Mouse (Mus musculus) heart, embryonic 11.5 days (tissue): ENCODE results near the gene Gm12185. TPM values are rescaled to one million over a fixed set of nuclear protein-coding genes. Genes with fewer than 3 reads are reported as not detected.
"Not testable (repeated sequence)": the region's sequence is repeated elsewhere in the genome, so short reads cannot be mapped to it uniquely, and the experiment has no call there.

Experiments used
- ATAC-seq: fragments of 200-750 bp; cut with Nextera tagmentation; replicated peaks from 2 replicates; pipeline ENCODE4 v1.8.0; 2017; ENCODE audit warnings: moderate library complexity; ENCODE audit not compliant: insufficient number of reproducible peaks, low FRiP score, low TSS enrichment
- H3K27ac ChIP-seq: fragments of 300-500 bp; sonication (generic); 2 replicates; pipeline ENCODE4 v1.5.1; 2014; ENCODE audit warnings: mild to moderate bottlenecking, low read depth, low read length
- H3K27me3 ChIP-seq: fragments of 300-500 bp; sonication (generic); 2 replicates; pipeline ENCODE4 v1.6.1; 2014; ENCODE audit warnings: mild to moderate bottlenecking, low read length, mixed read lengths; ENCODE audit not compliant: control insufficient read depth, insufficient read depth
- H3K36me3 ChIP-seq: fragments of 300-500 bp; sonication (generic); 2 replicates; pipeline ENCODE4 v1.6.1; 2014; ENCODE audit warnings: mild to moderate bottlenecking, low read length, moderate library complexity, mixed read lengths; ENCODE audit not compliant: control insufficient read depth, insufficient read depth
- H3K4me1 ChIP-seq: fragments of 300-500 bp; sonication (generic); 2 replicates; pipeline ENCODE4 v1.6.1; 2014; ENCODE audit warnings: low read length; ENCODE audit not compliant: control insufficient read depth, insufficient read depth
- H3K4me2 ChIP-seq: fragments of 300-500 bp; sonication (generic); 2 replicates; pipeline ENCODE4 v1.6.1; 2014; ENCODE audit warnings: mild to moderate bottlenecking, moderate library complexity
- H3K4me3 ChIP-seq: fragments of 300-500 bp; sonication (generic); 2 replicates; pipeline ENCODE4 v1.5.1; 2014; ENCODE audit warnings: low read depth, low read length
- H3K9ac ChIP-seq: fragments of 300-500 bp; sonication (generic); 2 replicates; pipeline ENCODE4 v1.6.1; 2014; ENCODE audit warnings: mild to moderate bottlenecking, low read depth, low read length, moderate library complexity
- H3K9me3 ChIP-seq: fragments of 300-500 bp; sonication (generic); replicated peaks from 2 replicates; pipeline ENCODE4 v1.6.1; 2016; ENCODE audit warnings: low read length; ENCODE audit not compliant: control insufficient read depth
- WGBS: fragments of 180-500 bp; shearing (Covaris S2); extraction: QIAGEN DNeasy Blood & Tissue Kit; methylation state at CpG from one replicate; pipeline ENCODE4 v1.1.7; 2014; ENCODE audit not compliant: insufficient replicate concordance; 5-methylcytosine and 5-hydroxymethylcytosine counted together
- polyA plus RNA-seq: library from polyadenylated mRNA; unstranded; fragments of >200 nt; fragmentation: Nextera tagmentation; extraction: Ambion mirVana; gene quantifications from 2 replicates; pipeline ENCODE4 v1.2.1, GENCODE M21; 2014

Gene Gm12185
- polyA plus RNA-seq, 1 experiment from 2014 or later = not detected

- H3K4me1 ChIP-seq, ATAC-seq, H3K27ac ChIP-seq, H3K9ac ChIP-seq, H3K4me3 ChIP-seq, H3K36me3 ChIP-seq, H3K9me3 ChIP-seq, H3K27me3 ChIP-seq, H3K4me2 ChIP-seq: not testable (repeated sequence)
- WGBS = 76% methylated on average over 6 of the region's 6 CpGs
Measured at GRCm38 (mm10) chr11:48900654-48901566, 91.1 kb downstream of the Gm12185 start.

GRCm38 (mm10) chr11:48898812-48899431 is 93.1 kb downstream of the Gm12185 start:
- H3K27me3 ChIP-seq = no peaks in the 10 kb centered on the region
- H3K4me1 ChIP-seq = no peaks in the 10 kb centered on the region
- H3K36me3 ChIP-seq = no peaks in the 10 kb centered on the region
- no peaks in the 10 kb centered on the region for H3K9me3 ChIP-seq
- WGBS = 69% methylated on average over 2 of the region's 2 CpGs
- no peak for ATAC-seq
- no peak overlapping the region for H3K9ac ChIP-seq
- no peak overlapping the region for H3K4me3 ChIP-seq
- H3K27ac ChIP-seq = no peak overlapping the region
- H3K4me2 ChIP-seq = no peak overlapping the region

GRCm38 (mm10) chr11:48876680-48877079 is 115.3 kb downstream of the Gm12185 start:
- WGBS = 86% methylated on average over 1 of the region's 1 CpGs
- ATAC-seq = no peak

GRCm38 (mm10) chr11:48875343-48875837 is 116.6 kb downstream of the Gm12185 start:
- not testable (repeated sequence) for H3K27me3 ChIP-seq, H3K9ac ChIP-seq, H3K36me3 ChIP-seq, H3K9me3 ChIP-seq, H3K4me2 ChIP-seq, H3K27ac ChIP-seq, H3K4me1 ChIP-seq, ATAC-seq, H3K4me3 ChIP-seq
- WGBS = 67% methylated on average over 1 of the region's 1 CpGs

More at GRCm38 (mm10) chr11:48876680-48877079, 115.3 kb downstream of the Gm12185 start:
- Histone ChIP-seq H3K4me2 (no peak overlapping the region), H3K4me3 (no peak overlapping the region), H3K27me3 (no peaks in the 10 kb centered on the region), H3K36me3 (no peaks in the 10 kb centered on the region), H3K4me1 (peaks cover 2% of the 10 kb centered on the region; the same call in 1 of the 2 replicates), H3K27ac (no peak overlapping the region), H3K9me3 (no peaks in the 10 kb centered on the region), H3K9ac (no peak overlapping the region)

- Histone ChIP-seq H3K4me1 (peaks cover 6% of the 10 kb centered on the region), H3K36me3 (no peaks in the 10 kb centered on the region), H3K9me3 (no peaks in the 10 kb centered on the region), H3K27me3 (no peaks in the 10 kb centered on the region), H3K4me3 (no peak overlapping the region), H3K4me2 (no peak overlapping the region; the same call in 1 of the 2 replicates), H3K27ac (no peak overlapping the region), H3K9ac (no peak overlapping the region)
- 1% methylated on average over 4 of the region's 4 CpGs for WGBS
- no peak for ATAC-seq
Measured at GRCm38 (mm10) chr11:48874465-48874864, 117.6 kb downstream of the Gm12185 start.

- H3K4me1 ChIP-seq = peaks cover 13% of the 10 kb centered on the region
- 40% methylated on average over 10 of the region's 10 CpGs for WGBS
Measured at GRCm38 (mm10) chr11:48873591-48874290, 118.3 kb downstream of the Gm12185 start.

GRCm38 (mm10) chr11:48872695-48873300 is 119.2 kb downstream of the Gm12185 start:
- Histone ChIP-seq H3K4me1 (peaks cover 13% of the 10 kb centered on the region), H3K9me3 (no peaks in the 10 kb centered on the region), H3K4me3 (no peak overlapping the region), H3K9ac (no peak overlapping the region), H3K36me3 (no peaks in the 10 kb centered on the region), H3K27ac (no peak overlapping the region), H3K27me3 (no peaks in the 10 kb centered on the region), H3K4me2 (no peak overlapping the region)
- no peak for ATAC-seq
- 80% methylated on average over 7 of the region's 7 CpGs for WGBS

More at GRCm38 (mm10) chr11:48873591-48874290, 118.3 kb downstream of the Gm12185 start:
- H3K4me3 ChIP-seq = no peak overlapping the region
- no peak overlapping the region for H3K4me2 ChIP-seq
- no peak overlapping the region for H3K27ac ChIP-seq
- no peaks in the 10 kb centered on the region for H3K36me3 ChIP-seq
- H3K27me3 ChIP-seq = no peaks in the 10 kb centered on the region
- no peak for ATAC-seq
- no peaks in the 10 kb centered on the region for H3K9me3 ChIP-seq
- H3K9ac ChIP-seq = no peak overlapping the region
